Mouse (Mus musculus) midbrain, postnatal 0 days (tissue): Measurements from ENCODE around the gene Stk17b. TPM values are rescaled to one million over a fixed set of nuclear protein-coding genes. Genes with fewer than 3 reads are reported as not detected.

Source experiments
- ATAC-seq: fragments of 200-750 bp; cut with Nextera tagmentation; 2 replicates; pipeline ENCODE4 v1.8.0; 2017; ENCODE audit warnings: moderate number of reproducible peaks, mild to moderate bottlenecking, moderate TSS enrichment, moderate library complexity; ENCODE audit not compliant: low FRiP score
- DNase-seq: peaks from one replicate; pipeline ENCODE4 v3.0.0-alpha.2; 2015; ENCODE audit warnings: low spot score
- H3K27ac ChIP-seq: fragments of 300-500 bp; sonication (generic); 2 replicates; pipeline ENCODE4 v1.5.1; 2014; ENCODE audit warnings: low read depth, mild to moderate bottlenecking, low read length, mixed read lengths
- H3K27me3 ChIP-seq: fragments of 300-500 bp; sonication (generic); 2 replicates; pipeline ENCODE4 v1.6.1; 2014; ENCODE audit warnings: low read length, control low read depth, mixed read lengths; ENCODE audit not compliant: insufficient read depth
- H3K36me3 ChIP-seq: fragments of 300-500 bp; sonication (generic); 2 replicates; pipeline ENCODE4 v1.6.1; 2014; ENCODE audit warnings: low read length, control low read depth, mixed read lengths; ENCODE audit not compliant: insufficient read depth
- H3K4me1 ChIP-seq: fragments of 300-500 bp; sonication (generic); 2 replicates; pipeline ENCODE4 v1.6.1; 2014; ENCODE audit warnings: mild to moderate bottlenecking, control low read depth, antibody characterized with exemption, low read length, mixed read lengths; ENCODE audit not compliant: insufficient read depth
- H3K4me2 ChIP-seq: fragments of 300-500 bp; sonication (generic); 2 replicates; pipeline ENCODE4 v1.6.1; 2014; ENCODE audit warnings: low read depth, mild to moderate bottlenecking, low read length, mixed read lengths; ENCODE audit not compliant: poor library complexity, severe bottlenecking
- H3K4me3 ChIP-seq: fragments of 300-500 bp; sonication (generic); 2 replicates; pipeline ENCODE4 v1.5.1; 2014; ENCODE audit warnings: low read depth, mild to moderate bottlenecking, low read length, moderate library complexity
- H3K9ac ChIP-seq: fragments of 300-500 bp; sonication (generic); replicated peaks from 2 replicates; pipeline ENCODE4 v1.6.1; 2014; ENCODE audit warnings: mild to moderate bottlenecking, low read length, moderate library complexity, mixed read lengths; ENCODE audit not compliant: poor library complexity, severe bottlenecking
- H3K9me3 ChIP-seq: fragments of 300-500 bp; sonication (generic); 2 replicates; pipeline ENCODE4 v1.6.1; 2016; ENCODE audit warnings: low read length, control low read depth
- CTCF ChIP-seq: IDR thresholded peaks from 2 replicates; pipeline ENCODE4 v1.5.1; 2016; ENCODE audit warnings: antibody characterized with exemption, mild to moderate bottlenecking
- WGBS: fragments of 180-500 bp; shearing (Covaris S2); extraction: QIAGEN DNeasy Blood & Tissue Kit; methylation state at CpG from one replicate; pipeline ENCODE4 v1.1.7; 2014; 5-methylcytosine and 5-hydroxymethylcytosine counted together
- polyA plus RNA-seq: library from polyadenylated mRNA; unstranded; fragments of >200 nt; fragmentation: Nextera tagmentation; extraction: Ambion mirVana; gene quantifications from 2 replicates; pipeline ENCODE4 v1.2.1, GENCODE M21; 2015
- total RNA-seq: library from RNA; depleted of rRNA; stranded (reverse); fragments of >200 nt; gene quantifications from 2 replicates; pipeline ENCODE4 v1.2.3, GENCODE M21; 2014; rRNA removed

The Stk17b gene
- total RNA-seq (3.7 and 5.3 TPM in 2 replicates), polyA plus RNA-seq (3.2 and 3.7 TPM in 2 replicates)

DNA sequence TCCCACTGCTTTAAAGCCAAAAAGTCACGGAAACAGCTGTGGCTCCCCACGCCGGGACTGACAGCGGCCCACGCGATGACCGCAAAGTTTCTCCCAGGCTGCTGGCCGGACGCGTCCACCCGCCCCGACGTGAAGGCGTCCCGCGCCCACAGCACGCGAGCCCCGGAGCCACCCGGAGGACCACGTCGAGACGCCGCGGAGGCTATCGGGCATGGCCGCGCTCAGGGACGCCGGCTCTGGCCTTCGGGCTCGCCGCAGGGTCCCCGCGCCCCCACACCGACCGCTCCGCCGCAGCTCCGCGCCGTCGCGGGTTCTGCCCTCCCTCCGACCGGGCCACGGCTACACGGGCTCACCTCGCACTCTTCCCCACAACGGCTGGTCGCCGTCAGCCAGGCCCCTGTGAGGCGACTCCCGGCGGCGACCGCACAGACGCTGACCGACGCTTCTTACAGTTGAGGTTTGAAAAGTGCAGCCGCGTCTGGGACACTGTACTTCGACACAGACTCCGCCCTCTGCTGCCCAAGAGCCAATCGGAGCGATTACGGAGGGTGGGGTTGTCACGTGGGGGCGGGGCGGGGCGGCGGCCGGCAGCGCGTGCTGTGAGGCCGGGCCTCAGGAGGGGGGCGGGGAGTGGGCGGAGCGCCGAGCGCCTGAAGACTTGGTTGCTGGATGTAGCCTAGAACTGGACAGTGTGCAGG, at the start of gene Stk17b:
Stk17b (minus strand) TSS at position 504 of the 698 bp plus-strand sequence.
- Histone ChIP-seq H3K4me1 (no peaks in the 10 kb centered on the region), H3K27me3 (no peaks in the 10 kb centered on the region), H3K9ac (peak within 1 kb of the TSS; percentile 57), H3K36me3 (no peaks in the 10 kb centered on the region), H3K9me3 (no peaks in the 10 kb centered on the region), H3K4me2 (peak within 1 kb of the TSS; percentile 87), H3K4me3 (peak within 1 kb of the TSS; percentile 71), H3K27ac (no peak within 1 kb of the TSS)
- WGBS: under 1% methylated on average over 66 of the region's 81 CpGs
- TF ChIP-seq CTCF: no peak
- ATAC-seq (peak; percentile 95), DNase-seq (peak; percentile 89)

DNA sequence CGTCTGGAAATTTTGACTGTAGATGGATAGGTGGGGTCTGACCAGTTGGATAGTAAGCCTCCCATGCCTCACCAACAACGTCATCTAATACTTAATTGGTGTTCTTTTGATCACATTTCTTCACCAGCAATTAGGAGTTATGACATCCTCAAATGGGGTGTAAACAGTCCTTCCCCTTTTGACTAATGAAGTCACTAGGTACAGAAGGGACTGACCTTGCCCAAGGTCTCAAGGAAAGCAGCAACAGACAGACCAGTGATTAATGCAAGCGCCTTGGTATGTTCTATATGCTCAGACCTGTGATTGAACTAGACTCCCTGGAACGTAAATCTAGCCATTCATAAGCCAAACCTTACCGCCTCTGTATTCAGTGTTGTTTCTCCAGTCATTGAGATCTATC, 45.3 kb upstream of the Stk17b start:
- Histone ChIP-seq H3K27ac (no peak overlapping the region), H3K4me3 (no peak overlapping the region), H3K4me2 (no peak overlapping the region), H3K36me3 (0 out of 2 replicates have a peak, but pooled peaks cover 6% of the 10 kb centered on the region), H3K9me3 (no peaks in the 10 kb centered on the region), H3K4me1 (no peaks in the 10 kb centered on the region), H3K27me3 (no peaks in the 10 kb centered on the region), H3K9ac (no peak overlapping the region)
- ATAC-seq (no peak), DNase-seq (no peak)
- WGBS: 93% methylated on average over 5 of the region's 5 CpGs
- no peak for TF ChIP-seq CTCF

DNA sequence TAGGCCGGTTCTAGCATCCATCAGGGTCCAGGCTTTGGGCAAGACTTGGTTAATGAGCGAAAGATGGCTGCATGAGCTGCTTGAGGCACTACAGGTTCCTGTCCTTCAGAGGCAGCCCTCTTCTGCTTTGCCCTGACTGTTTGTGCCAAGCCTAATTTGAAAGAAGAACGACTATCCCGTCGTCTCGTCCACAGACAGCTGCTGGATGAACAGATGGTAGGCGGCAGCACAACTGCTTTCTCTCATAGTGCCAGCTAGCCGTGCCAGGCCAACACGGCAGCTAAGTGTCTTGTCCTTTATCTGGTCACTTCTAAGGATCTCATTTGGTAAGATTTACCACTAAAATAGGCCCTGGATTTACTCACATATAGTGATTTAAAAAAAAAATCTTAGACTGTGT, 44.1 kb upstream of the Stk17b start:
- H3K4me1 ChIP-seq: no peaks in the 10 kb centered on the region; the same call in 1 of the 2 replicates
- no peak overlapping the region for H3K27ac ChIP-seq
- no peak overlapping the region for H3K9ac ChIP-seq
- DNase-seq (peak; percentile 67), ATAC-seq (no peak)
- H3K36me3 ChIP-seq: 0 out of 2 replicates have a peak, but pooled peaks cover 6% of the 10 kb centered on the region
- no peak for TF ChIP-seq CTCF
- H3K4me2 ChIP-seq: no peak overlapping the region
- no peaks in the 10 kb centered on the region for H3K9me3 ChIP-seq
- H3K27me3 ChIP-seq: no peaks in the 10 kb centered on the region
- 82% methylated on average over 9 of the region's 9 CpGs for WGBS
- H3K4me3 ChIP-seq: no peak overlapping the region

DNA sequence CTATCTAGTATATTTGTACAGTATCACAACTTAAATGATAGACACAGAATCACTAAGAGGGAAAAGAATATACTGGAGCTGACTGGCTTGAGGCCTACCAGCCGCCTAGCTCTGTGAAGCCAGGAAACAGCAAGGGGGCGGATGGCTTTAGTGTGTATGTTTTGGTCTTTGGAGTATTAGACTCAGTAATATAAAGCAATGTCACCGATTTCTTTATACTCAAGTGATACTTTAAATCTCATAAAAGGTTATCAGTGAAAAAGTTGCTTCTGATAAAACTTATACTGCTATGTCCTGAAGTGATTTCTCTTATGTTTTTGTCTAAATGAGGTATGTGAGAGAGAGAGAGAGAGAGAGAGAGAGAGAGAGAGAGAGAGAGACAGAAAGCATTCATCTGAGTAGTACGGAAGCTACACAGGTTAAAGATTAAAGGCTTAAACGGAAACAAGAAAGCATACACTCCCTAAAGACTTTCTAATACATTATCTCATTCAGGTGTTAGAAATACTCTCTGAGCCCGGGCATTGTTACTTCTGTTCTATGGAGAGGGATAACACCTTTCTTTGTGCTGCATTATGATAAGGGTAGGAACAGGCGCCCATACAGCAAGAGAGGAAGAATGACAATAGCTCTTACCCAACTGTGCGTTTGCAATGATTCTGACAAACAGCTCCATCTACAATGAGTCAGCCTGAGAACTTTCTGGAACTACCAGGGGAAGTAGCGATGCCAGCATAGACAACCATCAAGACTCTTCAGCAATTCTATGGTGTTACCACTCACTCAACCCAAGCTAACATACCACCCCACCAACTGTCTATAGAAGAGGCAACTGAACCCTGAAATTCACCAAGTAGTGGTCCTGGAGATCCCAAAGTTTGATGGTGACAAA, 39.7 kb upstream of the Stk17b start:
- ATAC-seq (no peak), DNase-seq (peak; percentile 10)
- no peak overlapping the region for H3K4me3 ChIP-seq
- H3K27ac ChIP-seq: no peak overlapping the region
- 70% methylated on average over 9 of the region's 9 CpGs for WGBS
- no peaks in the 10 kb centered on the region; the same call in 1 of the 2 replicates for H3K4me1 ChIP-seq
- H3K9me3 ChIP-seq: no peaks in the 10 kb centered on the region
- no peak for TF ChIP-seq CTCF
- H3K4me2 ChIP-seq: no peak overlapping the region
- H3K9ac ChIP-seq: no peak overlapping the region
- no peaks in the 10 kb centered on the region for H3K27me3 ChIP-seq
- 0 out of 2 replicates have a peak, but pooled peaks cover 4% of the 10 kb centered on the region for H3K36me3 ChIP-seq

DNA sequence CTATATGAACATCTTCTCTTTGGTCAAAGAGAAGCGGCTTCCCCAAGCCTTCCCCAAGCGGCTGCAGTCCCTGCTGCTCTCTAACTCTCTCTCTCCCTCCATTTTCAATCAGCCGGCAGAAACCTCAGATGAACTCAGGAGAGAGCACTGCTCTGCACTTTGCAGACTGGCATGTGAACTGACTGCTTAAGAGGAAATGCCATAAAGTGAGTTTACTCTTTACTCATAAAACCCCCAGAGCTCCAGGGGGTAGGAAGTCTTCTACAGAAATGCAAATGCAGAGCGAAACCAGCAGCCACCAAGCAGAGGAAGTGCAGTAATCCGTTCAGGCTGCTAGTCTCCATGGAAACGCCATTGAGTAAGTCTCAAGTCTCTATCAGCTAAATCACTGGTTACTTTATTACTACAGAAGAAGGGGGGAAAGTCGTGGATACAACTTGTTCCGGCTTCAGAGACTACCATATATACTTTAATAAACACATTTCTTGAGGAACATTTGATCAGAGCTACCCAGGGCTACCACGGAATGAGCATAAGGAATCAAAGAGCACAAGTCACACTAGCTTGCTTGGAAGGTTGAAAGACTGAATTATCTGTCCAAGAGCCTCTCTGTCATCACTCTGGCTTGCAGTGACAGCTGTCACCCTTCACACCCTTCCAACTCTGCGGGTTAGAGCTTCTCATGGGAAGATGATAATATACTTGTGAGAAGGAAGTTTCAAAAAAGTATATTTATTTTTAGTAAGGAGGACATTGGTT, 38.8 kb upstream of the Stk17b start:
- 0 out of 2 replicates have a peak, but pooled peaks cover 4% of the 10 kb centered on the region for H3K36me3 ChIP-seq
- no peak for TF ChIP-seq CTCF
- peak overlapping the region; percentile 44; the same call in 1 of the 2 replicates for H3K27ac ChIP-seq
- no peak overlapping the region for H3K9ac ChIP-seq
- DNase-seq (peak; percentile 86), ATAC-seq (peak; percentile 91)
- H3K9me3 ChIP-seq: no peaks in the 10 kb centered on the region
- 1% methylated on average over 10 of the region's 10 CpGs for WGBS
- H3K4me1 ChIP-seq: no peaks in the 10 kb centered on the region; the same call in 1 of the 2 replicates
- peak overlapping the region; percentile 33 for H3K4me2 ChIP-seq
- no peaks in the 10 kb centered on the region for H3K27me3 ChIP-seq
- H3K4me3 ChIP-seq: peak overlapping the region; percentile 4; the same call in 1 of the 2 replicates
